Mouse (Mus musculus) lung, postnatal 36 days (tissue): ENCODE data around the gene Ctnnd2.

ENCODE experiments used
- DNase-seq: peaks from one replicate; pipeline ENCODE4 v3.0.0; 2022; ENCODE audit warnings: mixed read lengths

Ctnnd2 gene

GRCm38 (mm10) chr15:30655433-30655832, 483.0 kb downstream of the Ctnnd2 start:
- no peak for DNase-seq

GRCm38 (mm10) chr15:30657588-30657987, 485.2 kb downstream of the Ctnnd2 start:
- no peak for DNase-seq

DNA sequence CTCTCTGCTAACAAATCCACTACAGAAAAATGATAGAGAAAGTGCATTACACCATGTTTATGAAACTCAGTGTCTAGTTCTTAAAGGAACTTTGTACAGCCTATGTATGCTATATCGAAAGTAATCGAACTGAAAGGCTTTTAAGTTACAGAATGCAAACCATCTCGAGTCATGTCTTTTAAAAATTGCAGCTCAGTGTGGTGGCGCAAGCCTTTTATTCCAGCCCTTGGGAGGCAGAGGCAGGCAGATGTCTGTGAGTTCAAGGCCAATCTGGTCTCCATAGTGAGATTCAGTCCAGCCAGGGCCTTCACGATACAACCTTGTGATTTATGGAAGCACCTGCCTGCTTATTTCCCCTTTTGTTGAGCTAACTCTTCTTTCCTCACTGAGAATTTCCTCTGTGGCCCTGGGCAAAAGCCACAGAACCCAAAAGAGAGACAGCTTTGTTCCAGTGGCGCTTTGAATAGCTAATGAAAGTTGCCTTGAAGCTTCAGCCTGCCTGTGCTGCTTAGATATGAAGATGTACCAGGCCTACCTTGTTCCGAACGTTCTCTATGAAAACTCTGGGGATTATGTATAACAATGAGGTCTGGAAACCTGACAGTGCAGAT, 488.3 kb downstream of the Ctnnd2 start:
- DNase-seq: no peak

DNA sequence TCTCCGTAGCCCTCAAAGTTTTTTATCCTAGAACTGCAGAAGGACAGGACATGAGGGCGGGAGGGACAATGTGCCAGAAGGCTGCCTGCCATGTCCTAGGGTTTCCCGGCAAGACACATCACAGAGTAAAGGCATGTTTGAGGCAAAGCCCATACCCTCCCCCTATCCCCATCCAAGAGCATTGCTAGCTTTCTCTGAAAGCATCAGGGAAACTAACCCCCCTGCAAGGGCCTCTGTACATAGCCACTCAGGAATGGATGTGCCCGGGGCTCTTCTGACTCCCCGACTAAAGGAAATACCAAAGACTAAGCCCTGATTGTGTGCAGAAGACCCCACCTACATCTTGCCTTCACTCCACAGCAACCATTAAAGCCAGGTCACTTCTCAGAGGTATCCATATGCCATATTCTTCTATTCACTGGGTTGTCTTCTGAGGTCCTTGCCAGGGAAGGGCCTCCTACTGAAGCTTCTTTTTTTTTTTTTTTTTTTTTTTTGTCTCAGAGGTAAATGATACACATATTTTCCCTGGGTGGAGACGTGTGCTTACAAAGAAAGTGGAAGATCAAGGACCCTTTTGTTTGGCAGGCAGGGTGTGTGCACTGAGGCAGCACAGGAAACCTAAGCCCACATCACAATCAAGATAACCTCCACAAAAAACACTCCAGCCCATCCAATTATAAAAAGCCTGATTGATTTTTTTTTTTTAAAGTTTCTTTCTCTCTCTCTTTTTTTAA, 489.5 kb downstream of the Ctnnd2 start:
- DNase-seq: no peak

DNA sequence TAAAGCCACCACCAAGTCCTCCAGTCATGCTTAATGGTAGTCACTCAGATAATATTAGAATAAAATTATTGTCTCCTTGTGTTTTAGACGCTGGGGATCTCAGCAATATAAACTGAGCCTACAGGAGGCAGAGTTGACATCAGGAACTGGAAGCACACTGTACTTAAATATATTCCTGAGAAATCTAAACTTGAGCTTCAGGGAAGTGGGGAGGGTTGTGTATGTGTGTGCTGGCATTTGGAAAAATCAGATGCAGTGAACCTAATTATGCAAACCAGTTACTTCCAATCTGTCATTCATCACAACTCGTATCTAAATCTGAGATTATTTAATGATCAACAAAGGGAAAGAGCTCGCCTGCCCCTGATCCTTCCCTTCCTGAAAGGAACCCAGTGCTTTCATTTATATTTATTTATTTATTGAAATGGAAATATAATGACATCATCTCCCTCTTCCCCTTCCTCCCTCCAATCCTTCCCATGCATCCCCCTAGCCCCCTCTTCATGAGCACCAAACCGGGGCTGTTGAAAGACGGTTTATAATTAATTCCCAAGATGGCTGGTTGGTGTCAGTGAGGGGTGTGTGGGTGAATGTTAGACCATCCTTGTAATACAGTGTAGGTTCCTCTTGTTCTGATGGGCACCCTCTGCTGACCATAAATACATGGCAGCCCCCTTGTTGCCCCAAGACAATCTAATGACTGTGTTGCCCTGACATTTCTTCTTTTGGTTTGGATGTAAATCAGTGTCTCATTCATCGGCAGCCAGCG, 495.6 kb downstream of the Ctnnd2 start:
- DNase-seq: no peak

DNA sequence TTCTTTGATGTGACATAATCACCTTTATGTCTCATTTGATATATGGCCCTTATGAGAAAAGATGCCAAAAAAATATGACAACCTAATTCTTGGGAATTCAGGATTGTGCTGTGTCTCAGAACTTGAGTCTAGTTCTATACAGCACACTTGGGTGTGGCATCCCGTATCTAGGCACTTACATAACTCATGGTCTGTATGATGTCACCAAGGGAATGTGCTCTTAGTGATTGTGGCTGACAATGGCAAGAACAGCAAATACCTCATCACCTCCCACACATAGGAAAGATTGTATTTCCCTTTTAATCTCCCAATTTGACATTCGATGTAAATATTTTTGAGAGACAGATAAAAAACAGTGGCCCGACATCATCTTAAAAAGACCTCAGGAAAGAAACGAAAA, 509.5 kb downstream of the Ctnnd2 start:
- DNase-seq: no peak

GRCm38 (mm10) chr15:30682360-30683119, 510.1 kb downstream of the Ctnnd2 start:
- DNase-seq: no peak

DNA sequence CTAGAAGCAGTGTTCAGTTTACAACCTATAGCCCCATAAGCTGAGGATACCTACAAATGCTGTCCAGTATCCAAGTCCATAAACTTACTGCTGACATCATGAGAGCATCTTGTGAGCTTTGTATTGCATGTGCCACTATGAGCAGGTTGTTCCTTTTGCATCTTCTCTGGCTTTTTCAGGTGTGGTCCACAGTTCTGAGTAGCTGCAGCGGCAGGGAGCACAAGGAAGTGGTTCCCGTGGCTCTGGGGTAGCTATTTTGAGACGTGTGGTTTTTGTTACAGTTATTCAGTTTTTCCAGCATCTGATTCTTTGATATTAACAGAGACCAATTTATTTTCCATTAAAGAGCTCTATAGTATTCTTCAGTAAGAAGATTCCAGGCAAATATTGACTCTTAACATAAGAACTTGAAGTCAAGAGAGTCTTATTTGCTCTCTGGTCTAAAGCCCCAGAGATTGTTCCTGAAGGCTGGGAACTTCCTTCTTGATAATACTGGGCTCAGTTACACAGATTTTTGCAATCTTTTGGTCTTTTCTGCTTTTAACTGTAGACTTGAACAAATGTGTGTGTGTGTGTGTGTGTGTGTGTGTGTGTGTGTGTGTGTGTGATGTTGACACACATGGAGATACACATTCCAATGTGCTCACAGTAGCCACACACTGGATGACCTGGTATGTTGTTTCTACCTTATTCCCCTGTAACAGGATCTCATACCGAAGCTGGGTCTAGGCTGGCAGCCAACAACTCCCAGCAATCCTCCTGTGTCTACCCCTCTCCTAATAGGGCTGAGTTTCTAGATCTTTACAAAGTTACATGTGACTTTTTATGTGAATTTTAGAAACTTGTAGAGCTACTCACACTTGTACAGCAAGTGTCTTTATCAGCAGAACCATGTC, 514.1 kb downstream of the Ctnnd2 start:
- peak; percentile 4 for DNase-seq

DNA sequence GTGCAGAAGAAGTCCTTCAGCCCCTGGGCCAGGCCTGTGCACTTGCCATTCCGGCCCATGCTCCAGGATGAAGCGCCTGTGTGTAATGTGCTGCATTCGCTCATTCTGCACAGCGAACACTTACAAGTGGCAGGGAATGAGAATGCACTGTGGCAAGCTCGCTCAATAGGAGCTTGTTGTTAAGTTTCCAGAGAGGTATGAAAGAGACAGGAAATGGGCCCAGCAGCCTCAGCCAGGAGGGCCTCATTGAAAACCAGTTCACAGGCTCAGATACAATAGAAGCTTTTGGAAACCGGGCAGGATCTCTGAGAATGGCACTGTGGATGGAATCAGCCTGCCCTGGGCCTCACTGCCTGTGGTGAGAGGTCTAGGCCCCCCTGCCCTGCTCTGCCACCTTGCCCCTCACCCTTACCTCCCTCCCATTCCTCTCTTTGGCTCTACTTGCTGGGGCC, 521.4 kb downstream of the Ctnnd2 start:
- no peak for DNase-seq

- DNase-seq: no peak
These were observed 521.9 kb downstream of the Ctnnd2 start for GRCm38 (mm10) chr15:30694286-30694685.

GRCm38 (mm10) chr15:30695859-30696258, 523.5 kb downstream of the Ctnnd2 start:
- DNase-seq: peak; percentile 67

DNA sequence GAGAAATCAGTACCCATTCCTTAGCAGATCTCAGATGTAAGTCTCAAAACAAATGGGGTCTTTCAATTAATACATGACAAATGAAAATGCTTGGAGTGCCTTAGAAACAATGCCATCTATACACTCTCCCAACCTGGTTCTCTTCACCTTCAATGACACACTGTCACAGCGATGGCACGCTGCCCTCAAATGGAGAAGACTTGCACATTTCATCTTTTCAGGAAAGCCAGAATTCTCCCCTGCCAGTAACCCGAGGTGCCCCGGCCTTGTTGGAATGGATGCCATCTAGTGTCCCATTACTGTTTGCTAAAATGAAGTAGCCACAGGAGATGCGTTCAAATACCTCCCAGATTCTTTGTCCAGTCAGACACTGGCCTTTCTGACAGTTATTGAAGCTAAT, 525.0 kb downstream of the Ctnnd2 start:
- DNase-seq: no peak

GRCm38 (mm10) chr15:30700762-30701161, 528.4 kb downstream of the Ctnnd2 start:
- peak; percentile 70 for DNase-seq

DNA sequence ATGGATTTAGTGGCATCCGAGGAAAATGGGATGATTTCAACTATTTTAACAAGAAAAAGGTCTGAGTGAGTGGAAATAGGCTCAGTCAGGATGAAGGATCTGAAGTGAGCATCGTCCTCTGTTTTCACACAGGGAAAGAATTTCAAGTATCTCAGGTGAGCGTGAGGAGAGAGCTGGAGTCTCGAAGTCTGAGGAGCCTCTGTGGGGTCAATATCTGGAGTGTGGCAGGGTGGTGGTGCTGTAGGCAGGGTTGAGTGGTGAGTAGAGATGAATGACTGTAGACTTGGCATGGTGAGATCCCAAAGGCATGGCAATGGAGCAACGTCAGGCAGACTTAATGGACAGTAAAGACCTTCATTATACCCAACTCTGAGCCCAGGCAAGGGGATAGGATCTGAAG, 529.2 kb downstream of the Ctnnd2 start:
- DNase-seq: no peak

DNA sequence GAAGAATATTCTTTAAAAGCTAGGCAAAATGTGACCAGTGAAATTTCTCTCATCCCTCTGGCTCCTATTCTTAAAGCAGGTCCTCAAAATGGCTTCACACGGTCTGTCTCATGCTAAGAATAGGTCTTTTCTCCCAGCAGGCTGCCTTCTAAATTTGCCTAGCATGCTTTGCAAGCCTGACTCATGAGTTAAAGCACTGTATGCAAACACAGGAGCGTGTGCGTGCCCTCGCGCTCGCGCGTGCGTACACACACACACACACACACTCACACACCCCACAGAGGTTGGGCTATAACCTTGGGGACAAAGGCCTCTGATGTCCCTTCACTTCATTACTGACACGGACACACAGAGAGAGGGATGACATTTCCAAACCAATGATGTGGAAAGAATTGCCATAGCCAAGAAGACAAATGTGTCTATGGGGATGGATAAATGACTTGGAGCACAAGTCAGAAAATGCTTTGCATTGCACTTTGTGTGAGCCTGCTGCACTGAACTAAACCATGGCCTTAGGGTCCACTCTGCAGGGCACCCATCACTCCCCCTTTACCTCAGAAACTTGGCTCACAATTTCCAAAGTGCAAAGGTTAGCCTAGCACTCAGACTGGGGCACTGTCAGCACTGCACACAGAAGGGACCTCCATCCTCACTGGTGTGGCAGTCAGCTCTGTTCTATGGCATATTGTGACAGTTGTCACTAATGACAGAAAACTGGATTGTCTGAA, 536.8 kb downstream of the Ctnnd2 start:
- no peak for DNase-seq

- DNase-seq: no peak
These were observed 537.3 kb downstream of the Ctnnd2 start for GRCm38 (mm10) chr15:30709754-30710105.

- DNase-seq: no peak
These were observed 542.4 kb downstream of the Ctnnd2 start for GRCm38 (mm10) chr15:30714823-30715222.

GRCm38 (mm10) chr15:30718811-30719210, 546.4 kb downstream of the Ctnnd2 start:
- no peak for DNase-seq

GRCm38 (mm10) chr15:30719226-30719625, 546.8 kb downstream of the Ctnnd2 start:
- DNase-seq: no peak

DNA sequence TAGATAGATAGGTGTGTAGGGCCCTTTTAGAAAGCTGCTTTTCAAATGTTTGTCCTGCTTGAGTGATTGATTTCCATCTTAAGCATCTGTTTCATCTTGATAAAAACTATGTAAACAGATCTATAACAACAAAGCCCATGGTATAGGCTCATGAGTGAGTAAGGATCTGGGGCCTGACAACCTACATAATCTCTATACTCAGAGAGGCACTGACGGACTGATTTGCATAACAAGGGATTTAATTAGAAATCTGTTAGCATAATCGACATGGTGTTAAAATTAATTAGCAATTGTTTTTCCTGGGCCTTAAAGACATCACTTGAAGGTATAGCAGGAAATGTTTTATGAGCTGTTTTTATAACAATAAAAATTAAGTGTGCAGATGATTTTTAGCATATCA, 548.7 kb downstream of the Ctnnd2 start:
- DNase-seq: no peak

DNA sequence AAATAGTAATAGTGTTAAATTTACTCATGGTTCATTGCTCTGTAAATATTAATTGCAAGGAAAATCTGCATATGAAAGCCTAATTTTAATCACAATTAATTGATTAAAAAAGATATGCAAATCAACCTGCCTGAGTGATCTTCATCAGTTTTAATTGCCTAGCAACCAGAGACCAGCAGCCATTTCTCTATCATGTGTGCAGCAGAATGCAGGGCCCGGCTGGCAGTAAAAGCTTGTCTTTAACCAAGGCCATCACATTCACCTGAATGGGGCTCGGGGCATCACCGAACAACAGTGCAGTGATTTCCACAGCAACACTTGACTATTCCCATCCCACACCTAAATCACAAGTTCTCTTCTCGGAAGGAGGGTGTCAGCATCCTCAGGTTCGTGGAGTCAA, 553.7 kb downstream of the Ctnnd2 start:
- DNase-seq: no peak
